Mouse (Mus musculus) cortical plate, adult 2 months (tissue): Measurements from ENCODE around the gene Abtb1.

Experiments used
- CTCF ChIP-seq: fragments of 200-500 bp; IDR thresholded peaks from 2 replicates; pipeline ENCODE4 v1.5.1; 2011; ENCODE audit warnings: mild to moderate bottlenecking, control low read depth, low read length; ENCODE audit not compliant: insufficient read depth; ENCODE audit errors: extremely low read depth
- POLR2A ChIP-seq: fragments of 200-500 bp; IDR thresholded peaks from 2 replicates; pipeline ENCODE4 v1.6.1; 2011; ENCODE audit warnings: mild to moderate bottlenecking, low read length, control low read depth; ENCODE audit not compliant: insufficient read depth; ENCODE audit errors: extremely low read depth

GRCm38 (mm10) chr6:88838613-88839012 is 3.2 kb downstream of the Abtb1 start:
- TF ChIP-seq CTCF: no peak
- TF ChIP-seq POLR2A: no peak
